Mouse (Mus musculus) erythroblast, embryonic 14.5 days (primary cell): Measurements from ENCODE around the gene Mat2a.

Source experiments
- GATA1 ChIP-seq: IDR thresholded peaks from 2 replicates; pipeline ENCODE4 v1.6.1; 2012; ENCODE audit warnings: low read length, inconsistent platforms, mixed read lengths
- TAL1 ChIP-seq: IDR thresholded peaks from 3 replicates; pipeline ENCODE4 v1.6.1; 2012; ENCODE audit warnings: low read length, inconsistent platforms, mixed read lengths

DNA sequence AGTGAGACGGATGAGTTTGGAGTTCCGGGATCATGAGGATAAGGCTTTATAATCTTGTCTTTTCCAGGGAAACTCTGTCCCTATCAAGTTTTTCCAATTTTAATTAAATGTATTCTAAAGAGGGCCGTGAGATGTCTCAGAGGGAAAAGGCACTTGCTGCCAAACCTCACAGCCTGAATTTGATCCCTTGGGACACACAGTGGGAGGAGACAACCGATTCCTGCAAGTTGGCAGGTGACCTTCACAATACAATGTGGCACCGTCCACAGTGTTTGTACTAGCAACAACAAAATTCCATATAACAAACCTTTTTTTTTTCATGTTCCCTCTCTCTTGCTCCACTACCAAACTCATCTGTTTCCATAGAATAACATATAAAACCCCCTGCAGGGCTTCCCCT lies 19.6 kb upstream of the Mat2a start:
- TF ChIP-seq GATA1 (no peak), TAL1 (no peak)
